Mouse (Mus musculus) embryonic stem cell, embryonic (primary cell): ENCODE results near the gene Hip1.

ENCODE experiments used
- CTCF ChIA-PET, 4 experiments: fragments of 300-600 bp in 2 of 4; fragments of 350-600 bp in 2 of 4; sonication (Branson Sonifier 250); formaldehyde crosslinking; loops; one replicate each; lab custom pipeline; 2022; ENCODE audit warnings: inconsistent platforms in 2 of 4; lab: Charles Lee
- POLR2A ChIA-PET, 4 experiments: fragments of 300-600 bp in 2 of 4; fragments of 350-600 bp in 2 of 4; sonication (Branson Sonifier 250); formaldehyde crosslinking; loops; one replicate each; lab custom pipeline; 2022; ENCODE audit warnings: antibody characterized with exemption in 4 of 4, inconsistent platforms in 1 of 4; lab: Charles Lee

Hip1 gene

GRCm38 (mm10) chr5:135508284-135508683 is 36.6 kb downstream of the Hip1 start:
- CTCF ChIA-PET = interaction anchor here in 3 of 4 experiments (0.6 to 1.4 kb wide), 6 partner anchors 21 to 352 kb away, joined by 3 to 6 read pairs (median 4); no protein-coding TSS in a partner anchor

DNA sequence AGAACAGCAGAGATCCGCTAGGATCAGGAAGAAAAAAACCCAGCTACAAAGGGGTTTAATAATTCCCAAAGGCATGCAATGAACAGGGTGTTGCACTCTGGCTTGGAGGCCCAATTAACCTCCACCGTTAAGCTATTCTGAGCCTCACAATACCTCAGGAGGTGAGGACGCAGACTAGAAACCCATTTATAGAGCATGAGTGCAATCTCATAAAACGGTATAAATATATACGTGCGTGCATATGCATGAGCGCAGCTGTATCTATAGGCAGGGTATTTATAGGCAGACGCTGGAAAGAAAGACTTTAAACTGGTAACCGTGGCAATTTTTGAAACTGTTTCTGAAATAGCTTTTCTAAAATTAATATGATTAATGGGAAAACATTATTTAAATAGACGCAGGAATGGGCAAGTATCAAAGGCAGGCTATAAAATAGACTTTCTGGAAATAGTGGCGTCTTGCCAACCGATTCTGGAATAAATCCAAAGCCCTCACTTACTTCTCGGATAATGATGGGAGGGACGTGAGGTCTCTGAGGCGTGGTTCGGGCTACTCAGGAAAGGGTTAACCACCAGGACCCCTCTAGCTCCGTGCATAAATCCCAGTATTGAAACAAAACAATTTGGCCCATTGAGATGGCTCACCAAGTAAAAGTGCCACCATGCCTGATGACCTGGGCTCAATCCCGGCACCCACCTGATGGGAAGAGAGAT is 37.2 kb downstream of the Hip1 start:
- POLR2A ChIA-PET = interaction anchor here in 2 of 4 experiments (0.6 to 1.3 kb wide), 4 partner anchors 8 to 386 kb away, joined by 3 to 4 read pairs (median 3); no protein-coding TSS in a partner anchor
- CTCF ChIA-PET = interaction anchor here in 2 of 4 experiments (0.5 to 0.7 kb wide), 4 partner anchors 16 to 108 kb away, joined by 3 to 6 read pairs (median 4); no protein-coding TSS in a partner anchor

More at GRCm38 (mm10) chr5:135508284-135508683, 36.6 kb downstream of the Hip1 start:
- POLR2A ChIA-PET = interaction anchor here in 3 of 4 experiments (0.6 to 1.4 kb wide), 3 partner anchors 15 to 385 kb away, joined by 3 read pairs; no protein-coding TSS in a partner anchor

DNA sequence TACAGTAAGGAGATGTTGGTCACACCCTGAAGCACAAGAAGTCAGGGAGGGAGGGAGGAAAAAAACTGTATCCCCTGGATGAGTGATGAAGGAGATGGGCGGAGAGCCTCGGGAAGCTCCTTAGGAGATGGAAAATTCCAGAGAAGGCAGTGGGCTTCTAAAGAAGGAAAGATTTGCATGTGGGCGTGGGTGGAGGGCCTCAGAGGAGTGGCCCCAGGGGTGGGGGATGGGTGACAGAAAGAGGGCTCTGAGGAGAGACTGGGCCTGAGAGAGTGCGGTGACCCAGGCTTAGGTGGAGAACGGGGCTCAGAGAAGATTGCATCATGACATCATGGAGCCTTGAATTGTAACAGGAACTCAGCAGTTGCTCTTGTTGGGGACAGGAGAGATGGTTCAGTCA is 39.5 kb downstream of the Hip1 start:
- POLR2A ChIA-PET = interaction anchor here in 3 of 4 experiments (0.6 to 1.4 kb wide), 18 partner anchors 8 to 531 kb away, joined by 3 to 7 read pairs (median 4); partner anchors contain the start of genes Fkbp6 (in 1 of the 3) and Tmem120a (in 1 of the 3)
- CTCF ChIA-PET = interaction anchor here in 2 of 4 experiments (0.7 kb wide), 3 partner anchors 16 to 222 kb away, joined by 3 to 7 read pairs (median 5); no protein-coding TSS in a partner anchor

GRCm38 (mm10) chr5:135502931-135503330 is 42.0 kb downstream of the Hip1 start:
- ChIA-PET CTCF (interaction anchor here in 1 of 4 experiments (1.3 kb wide), 1 partner anchor 113 kb away, joined by 3 read pairs; no protein-coding TSS in a partner anchor), POLR2A (interaction anchor here in 1 of 4 experiments (1.8 kb wide), 1 partner anchor 30 kb away, joined by 4 read pairs; no protein-coding TSS in a partner anchor)

- CTCF ChIA-PET = interaction anchor here in 2 of 4 experiments (0.6 to 2.4 kb wide), 3 partner anchors 13 to 1840 kb away, joined by 3 to 8 read pairs (median 3); no protein-coding TSS in a partner anchor
- POLR2A ChIA-PET = interaction anchor here in 2 of 4 experiments (1.0 to 1.8 kb wide), 3 partner anchors 14 to 187 kb away, joined by 3 to 4 read pairs (median 3); no protein-coding TSS in a partner anchor
Observed at GRCm38 (mm10) chr5:135502027-135502426, 42.9 kb downstream of the Hip1 start.

DNA sequence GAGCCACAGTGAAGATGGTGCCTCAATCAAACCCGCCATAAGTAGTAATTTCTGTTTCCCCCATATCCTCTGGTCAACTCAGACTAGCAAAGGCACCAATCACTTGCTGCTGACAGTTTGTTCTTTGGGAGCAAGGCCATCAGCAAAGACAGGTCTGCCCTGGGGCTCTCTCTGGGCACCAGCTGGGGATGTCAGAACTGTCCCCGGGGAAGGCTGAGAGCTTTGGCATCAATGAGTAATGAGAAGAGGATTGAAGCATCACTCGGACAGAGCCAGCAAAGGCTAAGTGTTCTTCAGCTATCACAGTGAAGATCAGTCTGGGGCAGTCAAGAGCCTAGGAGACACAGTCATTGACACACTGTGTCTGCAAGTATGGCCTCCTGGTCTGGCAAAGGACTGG is 46.0 kb downstream of the Hip1 start:
- ChIA-PET POLR2A (interaction anchor here in 2 of 4 experiments (1.0 to 1.2 kb wide), 2 partner anchors 10 to 35 kb away, joined by 3 to 5 read pairs; no protein-coding TSS in a partner anchor), CTCF (interaction anchor here in 2 of 4 experiments (0.7 to 1.0 kb wide), 2 partner anchors 36 to 239 kb away, joined by 3 read pairs; no protein-coding TSS in a partner anchor)

- ChIA-PET CTCF (interaction anchor here in 1 of 4 experiments (0.6 to 0.7 kb wide), 2 partner anchors 113 to 173 kb away, joined by 3 to 9 read pairs; no protein-coding TSS in a partner anchor), POLR2A (interaction anchor here in 3 of 4 experiments (0.6 to 2.0 kb wide), 8 partner anchors 8 to 347 kb away, joined by 3 to 6 read pairs (median 3); no protein-coding TSS in a partner anchor)
Observed at GRCm38 (mm10) chr5:135497347-135497955, 47.5 kb downstream of the Hip1 start.

DNA sequence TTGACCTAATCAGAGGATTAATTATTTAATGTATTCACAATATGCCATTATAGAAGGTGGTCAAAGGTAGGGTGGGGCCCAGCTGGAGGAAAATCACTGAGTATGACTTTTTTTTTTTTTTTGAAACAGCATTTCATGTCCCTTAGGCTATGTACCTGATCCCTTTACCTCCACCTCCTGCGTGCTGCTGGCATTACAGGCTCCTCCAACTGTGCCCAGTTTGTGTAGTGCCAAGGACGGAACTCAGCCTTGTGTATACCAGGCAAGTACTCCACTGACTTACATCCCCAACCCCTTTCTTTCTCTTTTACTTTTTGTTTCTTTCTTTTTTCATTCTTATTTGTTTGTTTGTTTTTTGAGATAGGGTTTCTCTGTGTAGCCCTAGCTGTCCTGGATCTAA is 48.4 kb downstream of the Hip1 start:
- ChIA-PET POLR2A (no interaction called here), CTCF (interaction anchor here in 2 of 4 experiments (0.6 to 0.7 kb wide), 2 partner anchors 172 to 349 kb away, joined by 3 to 9 read pairs; no protein-coding TSS in a partner anchor)

DNA sequence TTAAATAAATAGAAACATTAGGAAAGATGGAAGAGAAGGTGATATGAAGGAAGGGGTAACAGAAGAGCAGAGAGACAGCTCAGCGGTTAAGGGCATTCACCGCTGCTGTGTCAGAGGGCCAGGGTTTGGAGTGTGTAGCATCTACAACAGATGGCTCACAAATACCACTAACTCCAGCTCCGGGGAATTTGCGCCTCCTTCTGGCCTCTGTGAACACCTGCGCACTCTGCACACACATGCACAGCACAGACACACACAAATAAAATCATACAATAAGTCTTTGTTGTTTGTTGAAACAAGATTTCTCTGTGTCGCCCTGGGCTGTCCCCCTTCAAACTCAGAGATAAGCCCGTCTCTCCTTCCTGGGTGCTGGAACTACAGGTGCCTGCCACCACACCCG is 49.4 kb downstream of the Hip1 start:
- ChIA-PET POLR2A (interaction anchor here in 3 of 4 experiments (0.6 to 1.3 kb wide), 5 partner anchors 19 to 283 kb away, joined by 3 to 7 read pairs (median 3); partner anchors contain the start of genes Mdh2 (in 1 of the 3) and Styxl1 (in 1 of the 3)), CTCF (interaction anchor here in 2 of 4 experiments (0.6 to 1.7 kb wide), 4 partner anchors 63 to 123 kb away, joined by 3 to 6 read pairs (median 4); no protein-coding TSS in a partner anchor)

DNA sequence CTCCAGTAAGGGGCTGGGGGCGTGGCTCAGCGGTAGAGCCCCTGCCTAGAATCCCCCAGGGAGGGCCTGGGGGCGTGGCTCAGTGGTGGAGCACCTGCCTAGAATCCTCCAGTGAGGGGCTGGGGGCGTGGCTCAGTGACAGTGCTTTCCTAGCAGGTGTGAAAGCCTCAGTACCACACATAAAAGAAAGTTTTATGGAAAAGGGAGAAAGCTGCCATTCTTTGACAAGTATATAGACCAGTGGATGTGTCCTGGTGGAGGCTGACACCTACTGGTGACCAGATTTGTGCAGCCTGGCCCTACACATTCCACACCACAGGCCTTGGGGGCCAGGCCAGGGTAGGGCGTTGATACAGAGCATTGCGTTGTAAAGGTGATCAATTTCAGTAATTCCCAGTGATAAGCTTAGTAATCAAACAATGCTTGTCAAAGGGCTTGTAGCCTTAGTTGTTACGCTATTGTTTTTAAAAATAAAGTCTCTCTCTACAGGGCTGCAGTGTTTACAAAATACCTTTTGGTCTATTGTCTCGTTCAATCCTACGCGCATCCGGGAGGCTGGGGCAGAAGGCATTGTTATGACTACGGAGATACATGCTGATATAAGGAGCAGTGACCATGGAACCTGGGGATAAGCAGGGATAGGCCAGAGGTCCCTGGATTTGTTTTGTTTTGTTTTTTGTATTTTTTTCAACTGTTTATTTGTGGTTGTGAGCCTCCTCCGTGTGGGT is 50.6 kb downstream of the Hip1 start:
- ChIA-PET POLR2A (interaction anchor here in 3 of 4 experiments (0.6 to 1.3 kb wide), 12 partner anchors 11 to 711 kb away, joined by 3 to 5 read pairs (median 3); partner anchors contain the start of genes Mdh2 (in 1 of the 3) and Styxl1 (in 1 of the 3)), CTCF (interaction anchor here (0.5 to 1.7 kb wide), 12 partner anchors 12 to 135 kb away, joined by 3 to 7 read pairs (median 4); no protein-coding TSS in a partner anchor)

DNA sequence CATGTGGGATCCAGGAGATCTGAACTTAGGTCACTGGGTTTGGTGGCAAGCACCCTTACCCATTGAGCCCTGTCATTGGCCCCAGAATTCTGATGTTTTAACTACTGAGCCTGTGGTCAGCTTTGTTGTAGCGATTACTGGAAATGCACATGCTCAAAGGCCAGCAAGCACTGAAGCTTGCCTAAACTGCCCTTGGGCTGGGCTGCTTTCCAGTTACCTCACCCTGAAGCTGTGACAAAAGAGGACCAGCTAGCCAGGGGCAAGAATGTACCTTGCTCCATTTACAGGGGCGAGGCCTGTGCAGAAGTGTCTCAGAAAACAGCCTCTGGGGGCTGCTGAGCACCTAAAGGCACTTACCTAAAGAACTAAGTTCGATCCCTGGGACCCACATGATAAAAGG is 51.8 kb downstream of the Hip1 start:
- POLR2A ChIA-PET = interaction anchor here in 3 of 4 experiments (0.6 to 1.4 kb wide), 6 partner anchors 12 to 420 kb away, joined by 3 to 4 read pairs (median 3); partner anchors contain the start of genes Mdh2 (in 1 of the 3) and Styxl1 (in 1 of the 3)
- CTCF ChIA-PET = interaction anchor here in 3 of 4 experiments (0.6 to 1.0 kb wide), 5 partner anchors 9 to 484 kb away, joined by 3 to 5 read pairs (median 3); no protein-coding TSS in a partner anchor

GRCm38 (mm10) chr5:135492126-135492525 is 52.8 kb downstream of the Hip1 start:
- ChIA-PET POLR2A (interaction anchor here in 3 of 4 experiments (0.9 to 1.4 kb wide), 5 partner anchors 8 to 286 kb away, joined by 3 to 5 read pairs (median 3); partner anchors contain the start of genes Mdh2 (in 2 of the 3) and Styxl1 (in 2 of the 3)), CTCF (interaction anchor here in 1 of 4 experiments (0.6 kb wide), 1 partner anchor 1110 kb away, joined by 3 read pairs; no protein-coding TSS in a partner anchor)

GRCm38 (mm10) chr5:135489695-135490294 is 55.1 kb downstream of the Hip1 start:
- POLR2A ChIA-PET = interaction anchor here (0.5 to 1.5 kb wide), 22 partner anchors 8 to 473 kb away, joined by 3 to 6 read pairs (median 3); partner anchors contain the start of genes Hspb1 (in 1 of the 4), Mdh2 (in 1 of the 4) and Styxl1 (in 1 of the 4)

DNA sequence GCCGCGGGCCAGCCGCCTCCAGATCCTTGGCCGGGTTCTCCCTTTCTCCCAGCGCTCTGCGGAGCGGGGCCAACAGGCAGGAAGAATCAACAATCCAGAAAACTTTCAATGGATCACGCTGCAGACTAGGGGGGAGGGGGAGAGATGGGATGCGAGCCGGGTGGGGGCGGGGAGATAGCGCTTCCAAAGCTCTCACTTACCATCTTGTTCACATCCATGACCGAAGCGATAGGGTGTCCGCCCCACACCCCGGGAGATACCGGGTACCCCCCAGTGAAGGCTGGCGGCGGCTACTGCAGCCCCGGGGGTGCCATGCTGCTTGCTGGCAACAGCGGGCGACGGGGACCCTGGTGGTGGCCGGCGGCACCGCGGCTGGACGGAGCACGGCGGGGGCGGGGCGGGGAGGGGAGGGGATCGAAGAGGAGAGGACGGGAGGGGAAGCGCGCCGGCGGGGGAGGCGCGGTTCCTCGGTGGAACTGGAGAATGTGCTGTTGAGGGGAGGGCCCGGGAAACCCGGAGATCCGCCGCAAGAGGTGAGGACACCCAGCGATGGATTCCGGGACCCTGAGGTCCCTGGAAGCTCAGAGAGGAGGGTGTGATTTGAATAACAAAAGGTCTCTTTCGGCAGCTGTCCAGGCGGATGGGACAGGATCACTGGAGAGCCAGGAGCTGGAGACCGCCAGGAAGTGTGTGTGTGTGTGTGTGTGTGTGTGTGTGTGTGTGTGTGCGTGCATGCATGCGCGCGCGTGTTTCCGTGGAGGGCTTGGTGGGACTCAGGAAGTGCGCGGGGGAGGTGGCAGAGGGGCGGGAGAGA is 55.8 kb downstream of the Hip1 start:
- POLR2A ChIA-PET = interaction anchor here (0.5 to 1.5 kb wide), 30 partner anchors 9 to 545 kb away, joined by 3 to 6 read pairs (median 3); partner anchors contain the start of genes Styxl1 (in 2 of the 4), Hspb1 (in 1 of the 4) and Mdh2 (in 1 of the 4)
- CTCF ChIA-PET = interaction anchor here (0.5 to 1.5 kb wide), 22 partner anchors 12 to 1825 kb away, joined by 3 to 8 read pairs (median 4); partner anchors contain the start of gene Trip6 (in 1 of the 4)

More at GRCm38 (mm10) chr5:135489695-135490294, 55.1 kb downstream of the Hip1 start:
- CTCF ChIA-PET = interaction anchor here in 2 of 4 experiments (0.7 to 1.5 kb wide), 13 partner anchors 11 to 1119 kb away, joined by 3 to 8 read pairs (median 3); no protein-coding TSS in a partner anchor
